ENCODE assay signal across 19 mouse cellular contexts in the genomic region with DNA sequence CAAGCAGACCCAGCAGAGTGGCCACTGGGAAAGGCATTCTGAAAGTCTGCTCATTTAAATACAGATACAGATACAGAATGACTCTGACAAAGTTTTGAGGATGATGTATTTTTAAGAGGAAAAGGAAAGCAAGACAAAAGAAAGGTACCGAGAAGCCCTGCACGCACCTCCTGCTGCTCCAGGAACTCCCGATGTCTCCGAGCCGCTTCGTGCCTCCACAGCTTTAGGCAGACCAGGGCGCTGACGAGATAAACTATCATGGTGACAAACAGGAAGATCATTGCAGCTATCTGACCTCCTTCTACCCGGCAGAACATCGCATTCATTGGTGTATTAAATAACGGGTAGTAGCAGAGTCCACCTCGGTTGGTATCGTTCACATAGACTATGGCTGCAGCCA. TPM values are rescaled to one million over a fixed set of nuclear protein-coding genes. Genes with fewer than 3 reads are reported as not detected.
DNase-seq lines count a peak whose midpoint lies in the region; TF ChIP-seq lines count a peak whose summit lies in the region.
"Had no signal": no experiment of that assay in that cellular context is flagged by ENCODE, and none has a peak within 500 bp of the region (broad histone marks: within the 10 kb centered on the region; RNA-seq: fewer than 3 reads in every experiment).

No protein-coding gene starts in this region.

- no peak overlapping the region for H3K27ac ChIP-seq in heart, embryonic 10.5 days
- no peak overlapping the region for H3K27ac ChIP-seq in testis, adult 2 months (ENCODE audit: control insufficient read depth, insufficient read depth, low read depth, low read length)

- no peak for TF ChIP-seq CTCF in testis, adult 2 months (IDR thresholded peaks at IDR 0.05; ENCODE audit: control insufficient read depth, insufficient read depth, insufficient replicate concordance, low read depth, low read length)

- TF ChIP-seq POLR2A in testis, adult 2 months (IDR thresholded peaks at IDR 0.05; ENCODE audit: control insufficient read depth, low read depth, low read length): no peak

- H3K27me3 ChIP-seq in heart, embryonic 10.5 days (ENCODE audit: insufficient read depth, poor library complexity, severe bottlenecking): peaks cover 4% of the 10 kb centered on the region; the same call in 1 of the 2 replicates
- no peaks in the 10 kb centered on the region for H3K27me3 ChIP-seq in testis, adult 2 months (ENCODE audit: control insufficient read depth, insufficient read depth, low read length)
- H3K27me3 ChIP-seq: CH12.LX, Patski had no signal

- DNase-seq in heart, adult 11 months: peak; percentile 78
- no peak for DNase-seq in heart, postnatal 36 days
- peak; percentile 53 for DNase-seq in heart, embryonic 10.5 days (ENCODE audit: low spot score)
- no peak for DNase-seq in heart, adult 8-10 months (ENCODE audit: low spot score)
- no peak for DNase-seq in testis, postnatal 14 days (ENCODE audit: low spot score)
- DNase-seq: adrenal gland, adult 2 months; adrenal gland, adult 8-10 months; adrenal gland, postnatal 10 days; adrenal gland, postnatal 14 days; adrenal gland, postnatal 25 days; adrenal gland, postnatal 36 days; B cell, adult 2 months; cerebellum, adult 11 months; cerebellum, adult 18-20 months had no signal

- intact Hi-C loops in heart, postnatal 36 days (cut with DNase I): no loop called here

- 0 out of 2 replicates have a peak, but pooled peaks cover 2% of the 10 kb centered on the region for H3K9me3 ChIP-seq in heart, embryonic 10.5 days

- H3K4me1 ChIP-seq in heart, embryonic 10.5 days: no peaks in the 10 kb centered on the region
- H3K4me1 ChIP-seq in testis, adult 2 months (ENCODE audit: control insufficient read depth, insufficient read depth, low read length): no peaks in the 10 kb centered on the region; the same call in none of the 2 replicates

- H3K4me3 ChIP-seq in heart, embryonic 10.5 days: no peak overlapping the region
- peak overlapping the region; percentile 43 for H3K4me3 ChIP-seq in testis, adult 2 months (ENCODE audit: control insufficient read depth, low read depth, low read length)

- peaks cover 7% of the 10 kb centered on the region for H3K36me3 ChIP-seq in heart, embryonic 10.5 days
- H3K36me3 ChIP-seq in testis, adult 2 months (ENCODE audit: control insufficient read depth, insufficient read depth, low read length): no peaks in the 10 kb centered on the region

- 76% methylated on average over 13 of the region's 13 CpGs for WGBS in heart, embryonic 10.5 days

RNA-seq across cellular contexts. Expression of a gene that starts 5.5 kb away (rescaled TPM):
- total RNA-seq in heart, postnatal 36 days (2021): under 1 TPM; 0.28 to 0.84 TPM
- polyA plus RNA-seq in heart, embryonic 10.5 days (2016; fragmentation: Nextera tagmentation; extraction: Ambion mirVana): 3.7 and 5.3 TPM in 2 replicates
- total RNA-seq in heart, adult 8-10 months (2022): under 1 TPM; 0.37 to 0.90 (median 0.63) TPM
- 0.85 and 1.1 TPM in 2 replicates for polyA plus RNA-seq in testis, adult 2 months (2012; rRNA removed)
- total RNA-seq: MEL had no signal

RNA-seq across cellular contexts. Expression of a gene that starts 39.5 kb away (rescaled TPM):
- 10 to 100 TPM; 58.7 to 59.1 TPM for total RNA-seq in heart, postnatal 36 days (2021)
- 271 and 304 TPM in 2 replicates for polyA plus RNA-seq in heart, embryonic 10.5 days (2016; fragmentation: Nextera tagmentation; extraction: Ambion mirVana)
- 10 to 100 TPM; 57.2 to 64.6 (median 60.3) TPM for total RNA-seq in heart, adult 8-10 months (2022)
- polyA plus RNA-seq in testis, adult 2 months (2012; rRNA removed): 203 and 359 TPM in 2 replicates

RNA-seq across cellular contexts. Expression of a gene that starts 39.6 kb away (rescaled TPM):
- 10 to 100 TPM; 12.3 to 15.1 TPM for total RNA-seq in heart, postnatal 36 days (2021)
- polyA plus RNA-seq in heart, embryonic 10.5 days (2016; fragmentation: Nextera tagmentation; extraction: Ambion mirVana): 24.1 and 25.6 TPM in 2 replicates
- 10 to 100 TPM; 13.4 to 16.6 (median 15.6) TPM for total RNA-seq in heart, adult 8-10 months (2022)
- polyA plus RNA-seq in testis, adult 2 months (2012; rRNA removed): 12.3 and 12.7 TPM in 2 replicates

RNA-seq across cellular contexts. Expression of a gene that starts 40.1 kb away (rescaled TPM):
- 10 to 100 TPM in 1 of 2 experiments, 1 to 10 TPM in 1; 8.9 to 14.3 TPM for total RNA-seq in heart, postnatal 36 days (2021)
- polyA plus RNA-seq in heart, embryonic 10.5 days (2016; fragmentation: Nextera tagmentation; extraction: Ambion mirVana): 12.4 and 12.8 TPM in 2 replicates
- 10 to 100 TPM in 3 of 4 experiments, 1 to 10 TPM in 1; 9.1 to 14.5 (median 12.1) TPM for total RNA-seq in heart, adult 8-10 months (2022)
- polyA plus RNA-seq in testis, adult 2 months (2012; rRNA removed): 649 and 666 TPM in 2 replicates
- polyA plus RNA-seq: adrenal gland, adult 2 months had no signal

RNA-seq across cellular contexts. Expression of a gene that starts 58.3 kb away (rescaled TPM):
- total RNA-seq in heart, postnatal 36 days (2021): under 1 TPM; 0.67 to 0.70 TPM
- polyA plus RNA-seq in heart, embryonic 10.5 days (2016; fragmentation: Nextera tagmentation; extraction: Ambion mirVana): 4.2 and 5.8 TPM in 2 replicates
- under 1 TPM; 0.33 to 0.60 (median 0.44) TPM for total RNA-seq in heart, adult 8-10 months (2022)
- 0.12 and 0.20 TPM in 2 replicates for polyA plus RNA-seq in testis, adult 2 months (2012; rRNA removed)
- total RNA-seq: G1E, MEL had no signal
- polyA plus RNA-seq: G1E had no signal

Comparison
In these comparisons a context has a peak if more than half of its experiments do, and no peak if none do; other contexts are left out.
1. DNase-seq: peak in heart, adult 11 months (single experiment) and heart, embryonic 10.5 days (single experiment); none in heart, postnatal 36 days (0 of 2), heart, adult 8-10 months (single experiment) and testis, postnatal 14 days (single experiment).